Mouse (Mus musculus): ENCODE results near the gene Banf2. TPM values are rescaled to one million over a fixed set of nuclear protein-coding genes. Genes with fewer than 3 reads are reported as not detected.

The Banf2 gene
- not detected for total RNA-seq (2023)

DNA sequence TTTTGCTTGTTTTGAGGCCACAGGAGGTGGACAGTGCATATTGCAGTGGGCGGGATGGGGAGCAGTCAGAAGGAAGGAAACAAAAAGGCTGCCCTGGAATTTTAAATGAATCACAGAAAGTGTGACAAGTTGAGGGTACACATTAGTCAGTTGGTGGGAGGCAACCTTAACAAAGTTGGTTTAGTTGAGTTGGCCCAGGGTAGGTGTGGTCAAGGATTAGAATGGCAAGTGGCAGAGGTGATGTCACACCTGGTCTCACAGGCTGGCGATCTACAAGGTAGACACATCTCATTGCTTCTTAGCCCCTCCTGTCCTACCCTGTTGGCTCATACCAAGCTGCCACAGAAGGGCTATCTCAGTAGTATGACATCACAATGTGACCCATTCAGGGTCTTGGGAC lies at the start of gene Banf2:
TSS of gene Banf2 (plus strand) at position 396 of the 400 bp plus-strand sequence.

DNA sequence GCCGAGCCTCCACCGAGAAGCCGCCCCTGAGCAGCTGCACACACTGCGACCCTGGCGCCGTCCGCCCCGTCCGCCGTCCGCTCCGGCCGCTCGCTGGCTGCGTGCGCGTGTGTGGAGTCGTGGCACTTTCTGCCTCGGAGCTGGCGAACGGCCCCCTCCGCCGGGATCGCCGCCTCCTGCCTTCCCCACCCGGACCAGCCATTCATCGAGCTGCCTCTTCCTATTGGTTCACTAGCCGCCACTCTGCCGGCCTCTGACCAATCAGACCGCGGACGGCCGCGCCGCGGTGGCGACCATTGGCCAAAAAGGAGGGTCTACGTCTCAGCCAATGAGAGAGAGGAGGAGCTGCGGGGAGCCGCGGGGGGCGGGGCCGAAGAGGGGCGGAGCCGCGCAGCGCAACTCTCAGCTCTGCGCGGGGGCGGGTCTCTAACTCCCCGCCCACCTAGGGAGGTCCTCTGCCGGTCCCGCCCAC lies 21.7 kb upstream of the Banf2 start, which contains the start of gene Rrbp1:
TSS of gene Rrbp1 (minus strand) at position 184 of the 472 bp plus-strand sequence.

Other genes with a start within 250 kb of the Banf2 start
- gene Bfsp1, start 169.9 kb upstream of the Banf2 start, total RNA-seq (2023) = not detected
- gene Dstn, start 117.7 kb upstream of the Banf2 start, total RNA-seq (2023) = 10 to 100 TPM; 19.2 to 22.3 TPM
- gene Rrbp1, start 21.8 kb upstream of the Banf2 start, total RNA-seq (2023) = 10 to 100 TPM; 65.3 to 76.1 TPM
- gene Mgme1, start 237.6 kb downstream of the Banf2 start, total RNA-seq (2023) = 1 to 10 TPM; 4.7 to 5.1 TPM
- 100 to 1,000 TPM; 283 to 309 TPM for gene Snx5, start 237.8 kb downstream of the Banf2 start, total RNA-seq (2023)

Measured in T-cell, adult 66 days (primary cell).